8 mouse cellular contexts compared by ENCODE assay signal in the genomic region with DNA sequence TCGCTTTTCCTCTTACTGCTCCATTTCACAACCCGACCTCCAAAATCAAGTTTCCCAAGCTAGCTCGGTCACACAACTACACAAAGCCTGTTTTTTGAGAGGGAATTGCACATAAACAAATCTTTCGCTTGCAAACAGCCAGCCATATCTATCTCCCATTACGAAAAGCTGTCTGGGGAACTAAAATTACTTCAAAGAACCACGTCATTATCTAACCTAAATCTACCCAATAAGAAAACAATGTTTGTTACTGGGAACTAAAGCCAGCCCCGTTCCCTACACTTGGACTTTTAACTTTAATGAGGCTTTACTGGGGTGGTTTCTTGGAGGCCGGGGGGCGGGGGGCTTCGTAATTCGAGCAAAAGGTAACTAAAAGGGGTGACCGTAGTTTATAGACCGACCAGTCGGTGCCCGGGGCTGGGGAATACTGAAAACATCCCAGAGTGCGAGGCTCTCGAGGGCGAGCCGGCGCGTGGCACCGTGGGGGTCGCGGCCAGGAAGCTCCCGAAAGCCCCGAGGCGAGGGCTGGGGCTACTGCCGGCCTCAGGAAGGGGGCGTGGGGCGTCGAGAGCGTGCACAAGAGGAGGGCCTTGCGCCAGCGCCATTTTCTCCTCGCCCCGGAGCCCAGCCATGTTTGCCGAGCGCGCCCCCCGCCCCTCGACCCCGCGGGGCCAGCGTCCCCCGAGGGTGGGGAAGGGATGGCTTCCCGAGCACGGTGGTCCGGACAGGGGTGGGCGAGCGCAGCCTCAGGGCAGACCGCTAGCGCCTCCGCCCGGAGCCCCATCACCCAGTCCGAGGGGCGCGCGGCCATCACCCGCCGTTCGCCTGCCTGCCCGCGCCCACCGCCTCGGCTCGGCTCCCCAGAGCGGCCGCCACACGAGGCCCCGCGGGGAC. TPM values are rescaled to one million over a fixed set of nuclear protein-coding genes. Genes with fewer than 3 reads are reported as not detected.
A peak's percentile ranks its signal among the peaks of the same experiment; 100 is the strongest.
DNase-seq lines count a peak whose midpoint lies in the region; ATAC-seq and TF ChIP-seq lines count a peak whose summit lies in the region.

No protein-coding gene starts in this region.

- dilution Hi-C loops in CH12.LX (cut with MboI; ENCODE audit: extremely low pct_ligation_motif_present, extremely low pct_unique_long_range_greater_than_20kb, low sequenced_read_pairs) = no loop called here

- peak; percentile 14; the same call in 1 of the 2 replicates for TF ChIP-seq POLR2A in CH12.LX (IDR thresholded peaks at IDR 0.05; ENCODE audit: low read depth, low read length)
- no peak for TF ChIP-seq POLR2A in small intestine, adult 2 months (IDR thresholded peaks at IDR 0.05; ENCODE audit: low read depth, low read length)

- peaks cover 3% of the 10 kb centered on the region for H3K9me3 ChIP-seq in CH12.LX (replicated peaks; ENCODE audit: low read length)
- no peaks in the 10 kb centered on the region for H3K9me3 ChIP-seq in embryonic facial prominence, embryonic 13.5 days
- no peaks in the 10 kb centered on the region for H3K9me3 ChIP-seq in heart, embryonic 13.5 days
- no peaks in the 10 kb centered on the region for H3K9me3 ChIP-seq in kidney, postnatal 0 days (replicated peaks; ENCODE audit: low read length)

- H3K9ac ChIP-seq in CH12.LX (ENCODE audit: insufficient read depth, low read depth) = peak overlapping the region; percentile 97
- peak overlapping the region; percentile 98 for H3K9ac ChIP-seq in embryonic facial prominence, embryonic 13.5 days
- H3K9ac ChIP-seq in heart, embryonic 13.5 days = peak overlapping the region; percentile 98
- H3K9ac ChIP-seq in kidney, postnatal 0 days (ENCODE audit: low read depth, low read length) = peak overlapping the region; percentile 100

- H3K4me2 ChIP-seq in CH12.LX (ENCODE audit: insufficient read depth, low read depth, poor library complexity, severe bottlenecking) = peak overlapping the region; percentile 94
- peak overlapping the region; percentile 77 for H3K4me2 ChIP-seq in embryonic facial prominence, embryonic 13.5 days
- H3K4me2 ChIP-seq in heart, embryonic 13.5 days = peak overlapping the region; percentile 80
- H3K4me2 ChIP-seq in kidney, postnatal 0 days (ENCODE audit: low read length) = peak overlapping the region; percentile 68

- in situ Hi-C loops in CH12.LX (cut with MboI; ENCODE audit: low pct_ligation_motif_present, low pct_unique_long_range_greater_than_20kb, low sequenced_read_pairs) = no loop called here

- peak; percentile 56 for DNase-seq in CH12.LX (ENCODE audit: extremely low read depth)
- DNase-seq in adrenal gland, adult 2 months = peak; percentile 58
- peak; percentile 85 for DNase-seq in kidney, postnatal 0 days (ENCODE audit: low spot score)
- no peak for DNase-seq in layer of hippocampus, adult 9-10 months (ENCODE audit: low spot score)

- no peak for TF ChIP-seq EP300 in CH12.LX (IDR thresholded peaks at IDR 0.05; ENCODE audit: low read length)

- no peaks in the 10 kb centered on the region for H3K27me3 ChIP-seq in CH12.LX (replicated peaks)
- H3K27me3 ChIP-seq in embryonic facial prominence, embryonic 13.5 days = no peaks in the 10 kb centered on the region
- no peaks in the 10 kb centered on the region for H3K27me3 ChIP-seq in heart, embryonic 13.5 days (replicated peaks)
- H3K27me3 ChIP-seq in kidney, postnatal 0 days (ENCODE audit: insufficient read depth, low read length) = no peaks in the 10 kb centered on the region
- H3K27me3 ChIP-seq in small intestine, adult 2 months (ENCODE audit: control insufficient read depth, insufficient read depth, low read length) = no peaks in the 10 kb centered on the region

- peaks cover 0 to 39% of the 10 kb centered on the region in 2 experiments; a peak in 2 of 4 replicates for H3K4me1 ChIP-seq in CH12.LX (ENCODE audit: control insufficient read depth in 1 of 2, insufficient read depth in 2 of 2)
- H3K4me1 ChIP-seq in embryonic facial prominence, embryonic 13.5 days = peaks cover 20% of the 10 kb centered on the region
- H3K4me1 ChIP-seq in heart, embryonic 13.5 days = peaks cover 30% of the 10 kb centered on the region
- H3K4me1 ChIP-seq in kidney, postnatal 0 days (replicated peaks; ENCODE audit: insufficient read depth, low read length) = peaks cover 13% of the 10 kb centered on the region; the same call in 1 of the 2 replicates
- H3K4me1 ChIP-seq in small intestine, adult 2 months (ENCODE audit: control insufficient read depth, insufficient read depth, insufficient read length, low read length) = no peaks in the 10 kb centered on the region; the same call in 1 of the 2 replicates

- peak; percentile 84 for ATAC-seq in embryonic facial prominence, embryonic 13.5 days (ENCODE audit: insufficient number of reproducible peaks, insufficient read depth, low FRiP score, low TSS enrichment, low read depth)
- peak; percentile 55 for ATAC-seq in heart, embryonic 13.5 days (ENCODE audit: extremely low read depth, insufficient number of reproducible peaks, low FRiP score, low TSS enrichment)
- peak; percentile 88 for ATAC-seq in kidney, postnatal 0 days (replicated peaks; ENCODE audit: low FRiP score, low read depth)
- peak; percentile 64 for ATAC-seq in megakaryocyte, adult 5-6 weeks (ENCODE audit: poor library complexity, severe bottlenecking)

- no peak for TF ChIP-seq CTCF in CH12.LX (conservative IDR thresholded peaks at IDR 0.05 in 1 of 2, IDR thresholded peaks at IDR 0.05 in 1 of 2; ENCODE audit: low read depth in 2 of 2, low read length in 2 of 2)
- 0 out of 2 replicates have a peak, but pooled peaks have one; percentile 3 for TF ChIP-seq CTCF in kidney, postnatal 0 days (IDR thresholded peaks at IDR 0.05; ENCODE audit: low read depth)
- TF ChIP-seq CTCF in small intestine, adult 2 months (IDR thresholded peaks at IDR 0.05; ENCODE audit: extremely low read depth, insufficient read length, insufficient replicate concordance, low read depth, low read length) = no peak

- no peak for TF ChIP-seq RAD21 in CH12.LX (IDR thresholded peaks at IDR 0.05; ENCODE audit: low read depth, low read length)

- H3K79me2 ChIP-seq in CH12.LX (replicated peaks; ENCODE audit: control insufficient read depth, extremely low read depth, insufficient read depth, poor library complexity, severe bottlenecking) = peaks cover 51% of the 10 kb centered on the region

- peaks cover 17 to 36% of the 10 kb centered on the region in 2 experiments for H3K36me3 ChIP-seq in CH12.LX (replicated peaks in 1 of 2; ENCODE audit: control insufficient read depth in 1 of 2, insufficient read depth in 1 of 2, low read length in 1 of 2)
- peaks cover 19% of the 10 kb centered on the region for H3K36me3 ChIP-seq in embryonic facial prominence, embryonic 13.5 days
- H3K36me3 ChIP-seq in heart, embryonic 13.5 days = peaks cover 34% of the 10 kb centered on the region
- H3K36me3 ChIP-seq in kidney, postnatal 0 days (ENCODE audit: insufficient read depth, low read length) = peaks cover 14% of the 10 kb centered on the region
- peaks cover 13% of the 10 kb centered on the region for H3K36me3 ChIP-seq in small intestine, adult 2 months (ENCODE audit: control insufficient read depth, insufficient read depth, low read length)

- peak overlapping the region; percentile 58 for H3K27ac ChIP-seq in CH12.LX (ENCODE audit: insufficient read depth, low read depth)
- peak overlapping the region; percentile 88 for H3K27ac ChIP-seq in embryonic facial prominence, embryonic 13.5 days
- H3K27ac ChIP-seq in heart, embryonic 13.5 days (replicated peaks) = peak overlapping the region; percentile 93
- H3K27ac ChIP-seq in kidney, postnatal 0 days = peak overlapping the region; percentile 93
- peak overlapping the region; percentile 71 for H3K27ac ChIP-seq in small intestine, adult 2 months (ENCODE audit: insufficient read depth, low read depth, low read length)

- under 1% methylated on average over 58 of the region's 71 CpGs for WGBS in embryonic facial prominence, embryonic 13.5 days
- WGBS in heart, embryonic 13.5 days = under 1% methylated on average over 51 of the region's 71 CpGs
- WGBS in kidney, postnatal 0 days = under 1% methylated on average over 62 of the region's 71 CpGs
- WGBS in small intestine, adult 2 months = 1% methylated on average over 71 of the region's 71 CpGs

- peak overlapping the region; percentile 76 to 95 (median 89) for H3K4me3 ChIP-seq in CH12.LX (replicated peaks in 1 of 3; ENCODE audit: low read depth in 2 of 3, low read length in 2 of 3, poor library complexity in 1 of 3)
- H3K4me3 ChIP-seq in embryonic facial prominence, embryonic 13.5 days = peak overlapping the region; percentile 98
- peak overlapping the region; percentile 95 for H3K4me3 ChIP-seq in heart, embryonic 13.5 days
- H3K4me3 ChIP-seq in kidney, postnatal 0 days (replicated peaks; ENCODE audit: low read depth, low read length) = peak overlapping the region; percentile 100
- H3K4me3 ChIP-seq in small intestine, adult 2 months (ENCODE audit: low read depth, low read length) = peak overlapping the region; percentile 97

TF ChIP-seq in CH12.LX, 34 proteins besides CTCF, POLR2A, EP300 and RAD21:
- TF ChIP-seq UBTF (IDR thresholded peaks at IDR 0.05; ENCODE audit: low read depth, low read length) (0 out of 2 replicates have a peak, but pooled peaks have one; percentile 11), MEF2A (IDR thresholded peaks at IDR 0.05; ENCODE audit: borderline replicate concordance, low read depth, low read length) (no peak), USF2 (conservative IDR thresholded peaks at IDR 0.05; ENCODE audit: low read depth, low read length) (no peak), MXI1 (IDR thresholded peaks at IDR 0.05; ENCODE audit: low read depth, low read length) (no peak), NRF1 (IDR thresholded peaks at IDR 0.05; ENCODE audit: low read depth, low read length) (peak; percentile 51), MAZ (IDR thresholded peaks at IDR 0.05; ENCODE audit: low read depth, low read length) (no peak), IRF4 (IDR thresholded peaks at IDR 0.05; ENCODE audit: low read depth, low read length) (no peak), CHD1 (IDR thresholded peaks at IDR 0.05; ENCODE audit: low read depth, low read length) (no peak), MYC (IDR thresholded peaks at IDR 0.05; ENCODE audit: low read depth, low read length) (no peak), POLR2AphosphoS2 (IDR thresholded peaks at IDR 0.05; ENCODE audit: low read depth, low read length) (0 out of 2 replicates have a peak, but pooled peaks have one; percentile 3)

RNA-seq across cellular contexts. Expression of gene Sub1, which starts 1.6 kb away (rescaled TPM):
- 553 and 781 TPM in 2 replicates for total RNA-seq in CH12.LX (2012; rRNA removed)
- 2,677 and 3,148 TPM in 2 replicates for total RNA-seq in CH12.LX (2014; rRNA removed)
- polyA plus RNA-seq in CH12.LX (2012; ENCODE audit: insufficient read length, low read depth) = 1,927 and 2,021 TPM in 2 replicates
- 100 to 1,000 TPM; 175 to 199 TPM for total RNA-seq in adrenal gland, adult 2 months (2021)
- 0.47 and 0.56 TPM in 2 replicates for polyA plus RNA-seq in adrenal gland, adult 2 months (2012; rRNA removed)
- 721 and 790 TPM in 2 replicates for polyA plus RNA-seq in embryonic facial prominence, embryonic 13.5 days (2015; fragmentation: Nextera tagmentation; extraction: Ambion mirVana)
- 488 and 538 TPM in 2 replicates for polyA plus RNA-seq in heart, embryonic 13.5 days (2015; fragmentation: Nextera tagmentation; extraction: Ambion mirVana)
- 797 and 890 TPM in 2 replicates for polyA plus RNA-seq in kidney, postnatal 0 days (2015; fragmentation: Nextera tagmentation; extraction: Ambion mirVana)
- 639 and 700 TPM in 2 replicates for total RNA-seq in megakaryocyte, adult 5-6 weeks (2015)
- 625 and 748 TPM in 2 replicates for total RNA-seq in megakaryocyte, adult 5-6 weeks (2017)
- 0.23 and 0.25 TPM in 2 replicates for polyA plus RNA-seq in small intestine, adult 2 months (2012; rRNA removed)

Comparison
In these comparisons a context has a peak if more than half of its experiments do, and no peak if none do; other contexts are left out.
1. RNA of gene Sub1, which starts 1.6 kb away (polyA plus RNA-seq): 1,927 to 2,021 TPM in CH12.LX, 797 to 890 TPM in kidney, postnatal 0 days, 721 to 790 TPM in embryonic facial prominence, embryonic 13.5 days and 488 to 538 TPM in heart, embryonic 13.5 days; 0.47 to 0.56 TPM in adrenal gland, adult 2 months and 0.23 to 0.25 TPM in small intestine, adult 2 months; every median in the first group is over 100 times any median in the second.
2. Peak in every context shown above with its lines, with median percentiles within 50 percentile points of each other: H3K27ac ChIP-seq, H3K4me2 ChIP-seq, H3K4me3 ChIP-seq, H3K9ac ChIP-seq and ATAC-seq.